Mouse (Mus musculus) Muller cell, postnatal 12 days (primary cell): ENCODE results near the gene Stx4a.
A peak's percentile ranks its signal among the peaks of the same experiment; 100 is the strongest.
"Not testable (repeated sequence)": the region's sequence is repeated elsewhere in the genome, so short reads cannot be mapped to it uniquely, and the experiment has no call there.

Experiments
- DNase-seq: peaks from one replicate; pipeline ENCODE4 v3.0.0-alpha.2; 2015; ENCODE audit errors: inconsistent ontology term

Gene Stx4a

DNA sequence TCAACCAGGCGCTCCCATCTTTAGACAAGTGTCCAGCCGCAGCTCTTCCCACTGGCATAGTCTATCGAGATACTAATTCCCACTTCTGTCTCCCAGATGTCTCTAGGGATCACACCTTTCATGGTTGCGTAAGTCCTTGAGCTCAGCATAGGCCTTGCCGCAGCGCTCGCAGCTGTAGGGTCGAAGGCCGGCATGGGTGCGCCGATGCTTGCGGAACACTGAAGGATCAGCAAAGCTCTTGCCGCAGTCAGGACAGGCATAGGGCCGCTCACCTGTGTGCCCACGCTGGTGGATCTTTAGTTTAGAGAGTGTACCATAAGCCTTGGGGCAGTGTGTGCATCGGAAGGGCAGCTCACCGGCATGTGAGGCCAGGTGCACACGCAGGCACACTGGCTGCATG is 43.5 kb downstream of the Stx4a start:
- DNase-seq, result no peak

DNA sequence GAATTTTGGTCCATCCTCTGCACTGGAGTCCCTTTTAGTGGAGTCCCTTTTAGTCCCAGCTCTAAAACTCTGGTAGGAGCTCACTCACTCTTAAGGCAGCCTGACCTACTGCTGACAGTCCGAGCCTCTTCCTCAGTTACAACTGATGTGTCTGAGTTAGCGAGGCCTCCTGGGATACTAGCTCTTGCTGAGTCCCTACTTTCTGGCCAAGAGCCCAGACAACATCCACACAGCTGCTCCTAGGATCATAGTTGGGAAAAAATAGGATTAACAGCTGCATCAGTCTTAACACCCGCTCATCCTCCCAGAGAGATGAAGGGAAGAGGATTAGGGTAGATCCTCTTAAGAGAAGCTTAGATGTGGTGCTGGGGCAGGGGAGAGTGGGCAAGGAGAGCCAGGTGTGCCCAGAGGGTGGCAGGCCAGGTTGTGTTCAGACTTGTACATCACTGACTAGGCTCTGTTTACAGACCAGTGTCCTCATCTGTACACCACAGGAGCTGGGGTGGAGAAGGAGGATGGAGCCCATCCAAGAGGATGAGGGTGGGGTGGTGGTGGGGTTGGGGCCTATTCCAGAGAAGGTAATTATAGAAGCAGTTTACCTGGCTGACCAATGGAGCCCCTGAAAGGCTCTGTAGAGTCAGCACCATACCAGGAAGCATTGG is 45.2 kb downstream of the Stx4a start:
- no peak for DNase-seq

DNA sequence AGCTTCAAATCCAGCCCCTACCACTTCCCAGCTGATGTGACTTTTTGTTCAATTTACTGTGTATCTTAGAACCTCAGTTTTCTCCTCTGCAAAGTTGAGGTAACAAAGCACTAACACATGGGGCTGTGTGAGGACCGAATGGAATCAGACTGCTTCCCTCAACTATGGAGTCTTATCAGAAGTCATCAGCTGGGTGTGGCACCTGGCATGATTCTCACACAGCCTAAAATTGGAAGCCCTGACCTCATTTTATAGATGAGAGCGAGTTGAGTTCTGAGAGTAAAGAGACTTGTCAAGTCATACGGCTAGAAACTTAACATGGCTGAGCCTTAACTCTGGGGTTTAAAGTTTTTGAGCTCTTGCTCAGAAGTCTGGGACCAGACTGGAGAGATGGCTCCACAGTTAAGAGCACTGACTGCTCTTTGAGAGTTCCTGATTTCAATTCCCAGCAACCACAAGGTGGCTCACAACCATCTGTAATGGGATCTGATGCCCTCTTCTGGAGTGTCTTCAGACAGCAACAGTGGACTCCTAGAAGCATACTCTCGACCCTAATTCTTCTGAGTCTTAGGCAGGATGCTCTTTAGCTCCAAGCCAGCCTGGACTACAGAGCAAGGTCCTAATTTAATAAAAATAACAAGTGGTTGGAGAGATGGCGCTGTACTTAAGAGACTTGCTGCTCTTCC is 46.2 kb downstream of the Stx4a start:
- no peak for DNase-seq

DNA sequence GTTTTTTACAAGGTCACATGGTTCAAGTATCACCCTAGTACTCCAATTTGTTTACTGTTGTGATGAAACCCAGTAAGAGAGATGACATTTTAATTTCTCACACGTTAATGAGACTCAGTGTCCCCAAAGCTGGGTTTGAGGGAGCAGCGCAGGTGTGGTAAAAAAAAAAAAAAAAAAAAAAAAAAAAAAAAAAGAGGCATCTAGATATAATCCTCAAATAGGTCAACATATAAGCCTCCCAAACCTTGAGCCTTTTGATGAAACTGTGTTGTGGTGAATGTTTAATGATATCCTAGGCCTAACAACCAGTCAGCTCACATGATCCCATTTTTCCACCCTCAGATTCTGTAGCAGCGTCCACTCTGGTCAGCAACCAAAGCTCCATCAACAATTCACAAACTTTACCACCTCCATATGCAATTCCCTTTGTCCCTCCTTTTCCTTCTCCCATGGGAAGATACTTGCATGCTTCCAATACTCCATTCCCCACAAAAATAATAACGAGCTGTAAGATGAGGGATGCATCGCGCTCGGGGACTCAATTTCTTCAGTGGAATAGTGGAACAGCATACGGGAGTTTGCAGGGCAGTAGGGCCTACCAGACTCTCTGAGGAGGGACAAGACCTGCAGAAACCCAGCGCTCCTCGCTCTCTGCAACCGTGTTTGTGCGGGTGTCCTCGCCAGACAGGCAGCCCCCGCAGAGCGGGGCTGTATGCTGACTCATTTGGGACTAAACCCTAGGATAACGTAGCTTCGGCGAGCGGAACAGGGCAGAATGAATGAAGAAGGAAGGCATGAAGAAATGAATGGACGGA is 50.9 kb downstream of the Stx4a start:
- DNase-seq, result no peak

DNA sequence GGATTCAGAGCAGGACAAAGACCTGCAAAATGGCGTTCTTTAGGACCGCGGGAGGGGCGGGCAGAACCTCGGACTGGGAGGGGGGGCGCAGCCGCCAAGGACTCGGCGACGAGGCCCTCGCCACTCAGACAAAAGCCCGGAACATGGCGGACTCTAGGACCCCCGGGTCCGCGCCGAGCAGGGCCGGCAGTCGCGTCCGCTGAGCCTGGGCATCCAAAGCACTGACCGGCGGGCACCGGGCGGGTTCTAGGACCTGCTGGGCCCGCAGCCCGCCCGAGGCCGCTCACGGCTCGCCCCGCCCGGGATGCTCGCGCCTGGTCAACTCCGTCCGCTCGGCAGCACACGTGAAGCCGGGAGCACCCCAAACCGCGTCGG is 51.5 kb downstream of the Stx4a start:
- DNase-seq, result peak; percentile 98

DNA sequence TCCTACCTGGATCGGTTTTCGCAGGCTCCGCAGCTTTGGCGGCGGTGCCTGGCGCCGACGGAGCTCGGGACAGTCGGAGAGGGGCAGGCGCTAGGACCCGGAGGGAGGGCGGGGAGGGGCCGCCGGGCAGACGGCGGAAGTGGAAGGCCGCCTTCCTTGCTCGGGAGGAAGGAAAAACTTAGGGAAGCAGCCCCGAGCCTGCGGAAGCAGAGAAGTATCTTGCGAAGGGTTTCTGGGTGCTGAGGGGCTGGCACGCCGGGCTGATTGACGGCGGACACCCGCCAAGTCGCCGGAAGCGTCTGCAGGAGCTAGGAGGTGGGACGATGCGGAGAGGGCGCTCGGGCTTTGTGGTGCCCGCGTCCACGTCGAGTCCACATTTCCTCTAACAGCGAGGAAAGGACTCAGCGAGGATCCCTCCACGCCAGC is 52.0 kb downstream of the Stx4a start, which contains the start of gene Zfp646:
TSS of gene Zfp646 (plus strand) at position 181 of the 426 bp plus-strand sequence.
- peak; percentile 96 for DNase-seq

DNA sequence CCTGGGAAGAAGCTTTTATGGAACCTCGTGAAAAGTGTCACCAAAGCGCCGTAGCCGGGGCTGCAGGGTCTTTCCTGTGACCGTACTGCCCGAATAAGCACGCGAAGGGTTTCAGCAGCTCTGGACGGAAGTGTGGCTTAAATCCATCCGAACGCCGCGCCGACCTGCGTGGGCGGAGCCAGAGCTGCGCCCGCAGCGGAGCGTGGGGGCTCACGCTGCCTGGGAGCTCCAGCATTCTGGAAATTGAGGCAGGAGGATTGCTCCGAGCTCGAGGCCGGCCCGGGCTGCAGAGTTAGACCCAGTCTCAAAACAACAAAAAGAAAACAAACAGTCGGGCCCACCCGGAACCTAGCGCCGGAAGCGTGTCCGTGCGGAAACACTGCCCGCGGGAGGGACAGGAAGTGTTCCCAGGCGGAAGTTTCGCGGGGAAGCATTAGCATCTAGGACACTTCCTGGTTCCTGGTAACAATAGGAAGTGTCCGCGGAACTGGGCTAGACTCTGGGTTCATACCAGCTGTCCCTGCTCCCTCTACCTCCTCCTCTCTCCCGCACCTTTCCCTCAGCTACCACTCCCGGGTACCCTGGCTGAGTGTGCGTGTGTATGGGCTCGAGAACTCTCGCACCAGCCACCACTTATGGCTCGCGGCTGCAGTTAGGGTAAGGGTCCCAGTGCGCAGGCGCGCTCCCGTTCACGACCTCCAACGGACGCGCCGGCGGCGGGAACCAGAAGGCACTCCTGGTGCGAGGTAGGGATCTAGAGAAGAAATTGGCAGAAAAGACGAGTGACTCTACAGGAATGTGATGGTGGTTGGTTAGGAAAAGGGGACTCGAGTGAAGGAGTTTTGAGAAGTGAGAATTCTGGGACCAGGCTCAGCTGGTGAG is 52.6 kb downstream of the Stx4a start, which contains the start of gene Zfp668:
TSS of gene Zfp668 (minus strand) at position 362 of the 882 bp plus-strand sequence.
- DNase-seq, result peak; percentile 95

DNA sequence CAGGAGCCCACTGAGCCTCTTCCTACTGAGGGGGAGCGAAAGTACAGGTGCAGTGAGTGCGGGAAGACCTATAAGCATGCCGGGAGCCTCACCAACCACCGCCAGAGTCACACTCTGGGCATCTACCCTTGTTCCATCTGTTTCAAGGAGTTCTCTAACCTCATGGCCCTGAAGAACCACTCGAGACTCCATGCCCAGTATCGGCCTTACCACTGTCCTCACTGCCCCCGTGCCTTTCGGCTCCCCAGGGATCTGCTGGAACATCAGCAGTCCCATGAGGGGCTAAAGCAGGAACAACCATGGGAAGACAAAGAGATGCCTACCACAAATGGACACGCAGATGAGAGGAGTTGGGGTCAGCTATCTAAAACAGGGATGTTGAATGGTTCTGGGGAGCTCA is 55.2 kb downstream of the Stx4a start:
- DNase-seq, result no peak

DNA sequence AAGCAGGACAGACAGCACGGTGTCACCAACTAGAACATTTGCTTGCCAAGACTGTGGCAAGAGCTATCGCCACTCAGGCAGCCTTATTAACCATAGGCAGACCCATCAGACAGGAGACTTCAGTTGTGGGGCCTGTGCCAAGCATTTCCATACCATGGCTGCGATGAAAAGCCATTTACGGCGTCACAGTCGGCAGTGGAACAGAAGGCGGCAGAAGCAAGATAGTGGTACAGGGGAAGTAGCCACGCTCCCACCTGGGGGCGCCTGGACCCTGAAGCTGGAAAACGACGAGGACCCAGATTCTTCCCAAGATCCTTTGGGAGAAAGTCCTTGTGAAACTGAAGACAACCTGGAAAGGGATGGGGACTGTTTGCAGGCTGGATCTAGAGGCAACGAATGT is 56.3 kb downstream of the Stx4a start:
- no peak for DNase-seq

DNA sequence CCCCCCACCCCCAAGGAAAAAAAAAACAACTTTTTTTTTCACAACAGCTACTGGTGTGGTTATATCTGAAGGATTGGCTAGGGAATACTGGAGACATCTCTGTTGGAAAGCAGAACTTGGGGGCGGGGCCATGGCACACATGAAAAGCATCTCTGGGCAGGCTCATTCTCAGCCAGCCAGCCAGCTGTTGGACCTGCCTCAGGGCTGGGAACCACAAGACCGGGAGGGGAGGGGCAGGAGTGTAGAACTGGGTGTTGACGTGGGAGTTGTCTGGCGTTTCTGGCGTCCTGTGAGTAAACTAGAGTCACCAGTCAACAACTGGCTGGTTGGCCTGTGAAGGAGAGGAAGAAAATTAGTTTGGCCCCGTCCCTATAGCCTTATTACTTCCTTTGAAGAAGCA is 61.9 kb downstream of the Stx4a start:
- peak; percentile 51 for DNase-seq

DNA sequence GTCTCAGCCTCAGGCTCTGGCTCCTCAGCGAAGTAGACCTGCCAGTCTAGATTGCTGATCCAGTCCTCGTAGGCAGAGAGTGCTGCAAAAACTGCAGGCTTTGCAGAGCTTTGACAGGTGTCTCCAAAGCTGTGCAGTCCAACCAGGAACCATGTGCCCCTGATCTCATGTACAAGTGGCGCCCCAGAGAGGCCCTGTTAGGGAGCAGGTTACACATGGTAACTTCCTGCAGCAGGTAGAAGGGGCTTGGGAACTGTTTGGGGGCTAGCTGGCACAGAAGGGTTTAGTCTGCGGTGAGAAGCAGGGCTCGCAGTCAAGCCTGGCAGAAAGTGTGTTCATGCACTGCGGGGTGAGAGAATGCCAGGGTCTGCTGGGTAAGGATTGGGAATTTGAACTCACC is 62.5 kb downstream of the Stx4a start:
- no peak for DNase-seq

DNA sequence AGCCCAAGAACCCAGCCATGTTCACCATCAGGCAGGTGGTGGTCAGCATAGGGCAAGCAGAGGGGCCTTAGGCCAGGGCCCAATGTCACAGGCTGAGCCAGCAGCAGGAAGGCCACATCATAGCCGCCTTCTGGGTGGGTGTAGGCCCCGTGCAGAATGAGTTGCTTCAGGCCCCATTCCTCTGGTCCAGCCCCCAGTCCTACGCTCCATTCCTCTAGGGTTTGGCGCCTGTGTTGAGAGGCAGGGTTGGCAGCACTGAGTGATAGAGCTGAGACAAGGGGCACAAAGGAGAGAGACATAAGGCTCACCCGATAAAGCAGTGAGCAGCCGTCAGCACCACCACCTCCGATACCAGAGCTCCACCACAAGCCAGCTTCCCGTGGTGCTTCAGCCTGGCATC is 63.1 kb downstream of the Stx4a start:
- no peak for DNase-seq

DNA sequence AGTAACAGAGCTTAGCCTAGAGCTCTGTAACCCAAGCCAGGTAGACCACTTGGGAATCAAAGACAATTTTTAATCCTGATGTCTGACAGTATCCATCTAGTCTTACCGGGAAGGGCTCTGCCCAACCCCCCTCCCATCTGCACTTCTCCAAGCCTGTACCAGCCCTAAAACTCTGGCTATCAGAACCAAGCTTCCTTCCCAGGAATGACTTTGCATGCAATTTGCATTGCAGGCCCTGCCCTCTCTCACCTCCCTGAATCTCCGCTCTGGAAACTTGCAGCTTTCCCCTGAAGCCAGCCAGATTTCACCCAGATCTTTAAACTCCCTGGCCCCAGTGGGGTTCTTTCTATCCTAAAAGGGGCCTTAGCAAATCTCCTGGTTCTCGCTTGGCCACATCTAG is 63.7 kb downstream of the Stx4a start:
- no peak for DNase-seq

DNA sequence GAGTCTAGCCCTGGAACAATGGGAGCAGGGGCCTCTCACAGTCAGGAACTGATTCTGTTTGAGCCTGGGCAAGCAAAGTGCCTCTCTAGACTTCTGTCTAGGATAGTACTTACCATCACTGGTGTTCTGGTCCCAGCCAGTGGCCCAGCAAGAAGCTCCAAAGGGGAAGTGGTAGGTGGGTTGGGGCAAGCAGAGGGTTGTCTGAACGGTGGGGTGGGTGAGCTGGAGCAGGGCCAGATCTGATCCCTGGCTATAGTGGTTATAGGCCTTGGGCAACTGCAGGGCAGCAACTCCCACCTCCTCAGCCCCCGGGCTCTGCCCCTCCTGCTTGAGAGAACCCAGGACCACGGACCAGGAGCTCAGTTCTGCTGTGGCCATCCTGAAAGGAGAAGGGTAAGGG is 64.7 kb downstream of the Stx4a start:
- DNase-seq, result no peak

DNA sequence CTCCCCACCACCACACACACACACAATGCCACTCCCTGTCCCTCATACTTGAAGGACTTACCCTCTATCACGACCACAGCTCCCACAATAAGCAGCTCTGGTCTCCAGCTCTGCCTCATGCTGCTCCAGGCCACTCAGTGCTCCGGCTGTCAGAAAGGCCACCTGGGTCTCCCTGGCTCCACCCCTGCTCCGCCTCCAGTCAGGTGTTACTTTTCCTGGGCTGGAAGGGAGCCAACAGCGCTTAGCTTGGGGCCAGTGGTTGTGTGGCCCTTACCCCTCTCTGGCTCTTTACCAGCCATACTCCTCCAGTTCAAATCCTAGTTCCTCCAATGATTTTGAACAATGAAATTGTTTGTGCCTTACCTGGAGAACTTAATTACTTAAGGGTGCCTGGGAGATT is 66.7 kb downstream of the Stx4a start, which contains the start of gene Prss53:
TSS of gene Prss53 (minus strand) at position 173 of the 400 bp plus-strand sequence.
- DNase-seq, result no peak

DNA sequence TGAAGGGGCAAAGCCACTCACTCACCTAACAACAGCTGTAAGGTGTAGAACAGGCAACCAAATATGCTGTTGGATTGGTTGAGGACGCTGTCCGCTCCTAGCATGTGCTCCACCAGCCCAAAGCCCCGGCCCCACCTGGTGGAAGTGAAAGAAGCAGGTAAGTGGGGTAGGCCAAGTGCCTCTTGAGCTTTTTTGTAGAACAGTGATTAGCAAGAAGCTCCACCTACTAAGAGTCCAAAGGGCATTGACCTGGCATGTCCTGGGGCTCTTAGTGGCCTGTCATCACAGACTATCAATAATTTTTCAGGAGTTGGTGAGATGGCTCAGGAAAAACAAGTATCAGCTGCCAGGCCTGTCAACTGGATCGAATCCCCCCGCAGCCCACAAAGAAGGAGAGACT is 70.4 kb downstream of the Stx4a start:
- DNase-seq, result no peak

DNA sequence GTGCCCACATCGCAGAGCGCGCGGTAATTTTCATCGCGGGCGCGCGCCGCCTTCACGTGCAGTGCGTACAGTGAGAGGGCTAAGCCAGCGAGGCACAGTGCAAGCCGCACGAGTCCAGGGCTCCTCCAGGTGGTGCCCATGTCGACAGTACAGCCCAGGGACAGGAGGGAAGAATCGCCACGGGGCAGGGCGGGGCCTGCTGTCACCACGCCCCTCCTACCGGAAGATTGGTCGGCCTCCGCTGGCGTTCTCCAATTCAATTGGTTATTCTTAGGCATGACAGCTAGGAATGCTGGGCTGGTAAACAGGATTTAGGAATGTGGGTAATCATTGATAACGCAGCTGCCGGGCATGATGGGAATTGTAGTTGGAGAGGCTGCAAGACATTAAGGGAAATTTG is 71.3 kb downstream of the Stx4a start, which contains the start of the genes Gm21974 and Vkorc1:
TSS of gene Gm21974 (minus strand) at position 13 of the 400 bp plus-strand sequence.
TSS of gene Vkorc1 (minus strand) at position 176 of the 400 bp plus-strand sequence.
- peak; percentile 97 for DNase-seq

DNA sequence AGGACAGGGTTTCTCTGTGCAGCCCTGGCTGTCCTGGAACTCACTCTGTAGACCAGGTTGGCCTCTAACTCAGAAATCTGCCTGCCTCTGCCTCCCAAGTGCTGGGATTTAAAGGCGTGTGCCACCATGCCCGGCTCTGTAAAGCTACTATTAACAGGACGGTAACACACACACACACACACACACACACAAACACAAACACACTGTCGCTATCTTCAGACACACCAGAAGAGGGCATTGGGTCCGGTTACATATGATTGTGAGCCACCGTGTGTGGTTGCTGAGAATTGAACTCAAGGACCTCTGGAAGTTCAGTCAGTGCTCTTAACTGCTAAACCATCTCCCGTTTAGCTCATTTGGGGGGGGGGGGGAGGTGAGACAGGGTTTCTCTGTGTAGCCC is 71.8 kb downstream of the Stx4a start:
- not testable (repeated sequence) for DNase-seq

DNA sequence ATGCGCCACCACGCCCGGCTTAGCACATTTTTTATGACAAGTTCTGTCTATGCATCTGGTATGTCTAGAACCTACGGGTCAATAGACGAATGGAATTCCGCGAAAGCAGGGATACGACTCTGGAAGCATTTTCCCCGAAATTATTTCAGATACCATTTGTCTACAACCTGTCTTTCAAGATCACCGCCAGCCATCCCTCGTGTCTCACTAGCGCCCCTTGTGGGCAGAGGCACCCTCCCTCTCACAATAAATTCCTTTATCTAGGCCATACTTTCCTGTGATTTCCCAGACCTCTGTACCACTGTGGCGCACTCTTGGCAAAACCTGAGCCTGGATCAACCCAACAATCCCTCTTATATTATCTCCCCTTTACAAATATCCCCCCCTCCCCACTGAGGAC is 72.3 kb downstream of the Stx4a start:
- peak; percentile 40 for DNase-seq

DNA sequence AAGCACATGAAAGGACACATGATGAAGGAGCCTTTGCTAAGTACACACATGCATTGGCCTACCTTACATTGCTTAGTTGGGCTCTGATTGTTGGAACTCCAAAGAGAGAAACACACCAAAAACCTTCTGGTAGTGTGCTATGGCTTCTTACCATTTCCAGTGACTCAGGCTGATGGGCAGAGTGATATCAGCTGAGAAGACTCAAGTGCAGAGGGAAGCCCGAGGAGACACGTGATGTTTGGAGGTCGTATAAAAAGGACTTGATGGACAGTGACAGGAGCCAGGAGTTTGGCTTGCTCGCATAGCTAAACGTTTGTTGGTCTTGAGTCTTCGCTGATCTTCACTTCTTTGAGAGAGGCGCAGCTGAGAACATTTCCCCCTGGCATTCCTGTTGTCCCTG is 73.4 kb downstream of the Stx4a start:
- no peak for DNase-seq
